Mouse (Mus musculus) embryonic facial prominence, embryonic 12.5 days (tissue): ENCODE results near the gene Glp1r. TPM values are rescaled to one million over a fixed set of nuclear protein-coding genes. Genes with fewer than 3 reads are reported as not detected.

Source experiments
- ATAC-seq: fragments of 200-750 bp; cut with Nextera tagmentation; 2 replicates; pipeline ENCODE4 v1.8.0; 2017; ENCODE audit not compliant: insufficient number of reproducible peaks, insufficient read depth, low FRiP score, low TSS enrichment
- H3K27ac ChIP-seq: fragments of 300-500 bp; sonication (generic); 2 replicates; pipeline ENCODE4 v1.5.1; 2016; ENCODE audit warnings: mild to moderate bottlenecking
- H3K27me3 ChIP-seq: fragments of 300-500 bp; sonication (generic); 2 replicates; pipeline ENCODE4 v1.6.1; 2016; ENCODE audit warnings: mild to moderate bottlenecking, moderate library complexity
- H3K36me3 ChIP-seq: fragments of 300-500 bp; sonication (generic); 2 replicates; pipeline ENCODE4 v1.6.1; 2016; ENCODE audit warnings: mild to moderate bottlenecking
- H3K4me1 ChIP-seq: fragments of 300-500 bp; sonication (generic); 2 replicates; pipeline ENCODE4 v1.6.1; 2016
- H3K4me2 ChIP-seq: fragments of 300-500 bp; sonication (generic); replicated peaks from 2 replicates; pipeline ENCODE4 v1.6.1; 2016; ENCODE audit warnings: mild to moderate bottlenecking, moderate library complexity
- H3K4me3 ChIP-seq: fragments of 300-500 bp; sonication (generic); 2 replicates; pipeline ENCODE4 v1.5.1; 2016; ENCODE audit warnings: mild to moderate bottlenecking
- H3K9ac ChIP-seq: fragments of 300-500 bp; sonication (generic); 2 replicates; pipeline ENCODE4 v1.6.1; 2016; ENCODE audit warnings: mild to moderate bottlenecking, moderate library complexity
- H3K9me3 ChIP-seq: fragments of 300-500 bp; sonication (generic); 2 replicates; pipeline ENCODE4 v1.6.1; 2016; ENCODE audit warnings: mild to moderate bottlenecking, moderate library complexity
- WGBS: fragments of 180-500 bp; shearing (Covaris S2); methylation state at CpG from one replicate; pipeline ENCODE4 v1.1.7; 2016; 5-methylcytosine and 5-hydroxymethylcytosine counted together
- polyA plus RNA-seq: library from polyadenylated mRNA; unstranded; fragments of >200 nt; fragmentation: Nextera tagmentation; extraction: Ambion mirVana; gene quantifications from 2 replicates; pipeline ENCODE4 v1.2.1, GENCODE M21; 2016

Glp1r gene
- polyA plus RNA-seq, 1 experiment from 2014 or later: not detected

DNA sequence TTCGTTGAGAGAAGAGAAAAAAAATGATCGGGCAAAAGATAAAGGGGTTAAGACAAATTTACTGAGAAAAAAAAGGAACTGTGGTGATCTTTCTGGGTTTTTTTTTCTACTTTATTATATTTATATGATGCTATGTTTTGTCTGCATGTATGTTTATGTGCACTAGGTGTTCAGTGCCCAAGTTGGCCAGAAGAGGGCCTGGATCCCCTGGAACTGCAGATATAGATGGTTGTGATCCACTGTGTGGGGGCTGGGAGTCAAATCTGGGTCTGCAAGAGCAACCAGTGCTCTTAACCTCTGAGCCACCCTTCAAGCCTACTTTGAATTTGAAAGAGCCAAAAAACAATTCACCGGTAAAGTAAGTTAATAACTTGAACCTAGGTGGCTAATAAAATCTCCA, 21.2 kb upstream of the Glp1r start:
- H3K9ac ChIP-seq: no peak overlapping the region
- no peaks in the 10 kb centered on the region for H3K27me3 ChIP-seq
- no peaks in the 10 kb centered on the region for H3K9me3 ChIP-seq
- no peaks in the 10 kb centered on the region for H3K4me1 ChIP-seq
- no peak for ATAC-seq
- no peak overlapping the region for H3K27ac ChIP-seq
- H3K4me2 ChIP-seq: no peak overlapping the region
- 86% methylated on average over 3 of the region's 3 CpGs for WGBS
- no peak overlapping the region for H3K4me3 ChIP-seq
- H3K36me3 ChIP-seq: no peaks in the 10 kb centered on the region

DNA sequence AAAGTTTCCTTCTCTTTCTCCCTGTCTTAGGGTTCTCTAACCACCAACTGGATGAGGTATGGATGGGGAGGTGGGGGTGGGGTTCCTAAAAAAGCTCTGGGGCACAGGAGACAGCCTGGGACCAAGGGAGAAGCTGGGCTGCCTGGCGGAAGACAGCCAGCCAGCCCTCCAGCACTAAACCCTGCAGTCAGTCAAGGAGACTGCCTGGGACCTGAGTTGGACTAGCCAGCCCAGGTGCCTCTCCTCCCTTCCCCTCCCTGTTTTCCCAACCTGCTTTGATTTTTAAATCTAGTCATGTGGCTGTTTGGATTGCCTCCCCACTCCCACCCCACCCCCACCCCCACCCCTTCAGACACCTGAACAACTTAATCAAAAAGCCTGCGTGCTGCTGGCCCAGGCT, 20.6 kb upstream of the Glp1r start:
- no peak for ATAC-seq
- no peaks in the 10 kb centered on the region for H3K27me3 ChIP-seq
- WGBS: 43% methylated on average over 2 of the region's 2 CpGs
- H3K9ac ChIP-seq: no peak overlapping the region
- H3K9me3 ChIP-seq: no peaks in the 10 kb centered on the region
- no peak overlapping the region for H3K4me3 ChIP-seq
- no peak overlapping the region for H3K4me2 ChIP-seq
- no peaks in the 10 kb centered on the region for H3K36me3 ChIP-seq
- H3K27ac ChIP-seq: no peak overlapping the region
- no peaks in the 10 kb centered on the region for H3K4me1 ChIP-seq

DNA sequence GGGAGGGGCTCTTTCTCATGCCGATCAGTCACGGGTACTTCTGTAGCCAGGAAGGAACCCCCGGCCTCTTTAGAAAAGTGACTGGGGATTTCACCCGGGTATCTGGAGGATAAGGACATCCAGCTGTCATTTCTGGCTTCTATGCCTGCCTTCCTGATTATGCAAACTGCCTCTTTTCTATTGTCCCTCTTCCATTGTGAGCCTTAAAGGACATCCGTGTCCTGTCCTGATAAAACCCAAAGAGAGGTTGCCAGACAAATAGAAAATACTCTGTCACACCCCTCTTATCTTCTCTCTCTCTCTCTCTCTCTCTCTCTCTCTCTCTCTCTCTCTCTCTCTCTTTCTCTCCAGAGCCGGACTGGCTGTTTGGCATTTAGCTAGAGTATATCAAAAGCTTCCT, 19.4 kb upstream of the Glp1r start:
- no peak for ATAC-seq
- no peak overlapping the region for H3K9ac ChIP-seq
- H3K27me3 ChIP-seq: no peaks in the 10 kb centered on the region
- no peaks in the 10 kb centered on the region for H3K36me3 ChIP-seq
- no peaks in the 10 kb centered on the region for H3K9me3 ChIP-seq
- H3K4me3 ChIP-seq: no peak overlapping the region
- no peak overlapping the region for H3K27ac ChIP-seq
- 9% methylated on average over 6 of the region's 6 CpGs for WGBS
- no peaks in the 10 kb centered on the region for H3K4me1 ChIP-seq
- no peak overlapping the region for H3K4me2 ChIP-seq

DNA sequence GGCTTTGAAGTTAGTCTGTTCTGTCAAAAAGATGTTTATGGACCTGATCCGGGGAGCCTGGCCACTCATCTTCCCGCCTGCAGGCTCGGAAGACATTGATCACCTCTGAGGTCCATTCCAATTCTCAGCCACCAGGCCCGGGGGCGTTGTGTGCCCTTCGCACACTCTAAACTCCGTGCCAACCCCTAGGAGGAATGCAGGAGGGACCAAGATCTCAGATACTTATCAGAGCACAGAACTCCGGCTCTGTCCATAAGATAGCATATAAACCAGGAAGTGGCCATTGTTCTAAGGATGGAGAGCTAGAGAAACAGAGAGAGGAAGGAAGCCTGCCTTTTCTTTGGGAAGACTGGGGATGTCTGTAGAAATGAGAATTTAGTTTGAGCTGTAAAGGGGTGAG, 18.1 kb upstream of the Glp1r start:
- no peak overlapping the region for H3K4me2 ChIP-seq
- H3K9me3 ChIP-seq: no peaks in the 10 kb centered on the region
- no peaks in the 10 kb centered on the region for H3K4me1 ChIP-seq

DNA sequence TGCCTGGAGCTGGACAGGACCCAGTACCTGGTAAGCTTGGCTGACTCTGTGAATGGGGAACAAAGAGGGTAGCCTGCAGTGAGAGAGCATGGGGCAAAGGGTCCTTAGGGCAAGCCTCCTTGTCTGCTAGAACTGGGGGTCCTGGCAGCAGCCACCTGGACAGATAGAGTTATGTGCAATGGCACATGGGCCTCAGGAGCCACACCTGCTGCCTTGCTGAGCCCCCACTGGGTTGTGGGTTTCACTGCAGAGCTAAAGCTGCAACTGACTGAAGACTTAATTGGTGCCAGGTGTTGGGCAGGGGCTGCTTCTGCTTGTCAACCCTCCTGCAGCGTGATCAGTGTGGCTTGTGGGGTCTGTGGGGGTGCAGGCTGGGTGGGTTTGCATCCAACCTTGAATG, 9.5 kb upstream of the Glp1r start:
- no peak overlapping the region for H3K4me3 ChIP-seq
- H3K9me3 ChIP-seq: no peaks in the 10 kb centered on the region
- WGBS: 12% methylated on average over 1 of the region's 1 CpGs
- peaks cover 12% of the 10 kb centered on the region; the same call in 1 of the 2 replicates for H3K4me1 ChIP-seq
- H3K27me3 ChIP-seq: no peaks in the 10 kb centered on the region
- H3K9ac ChIP-seq: no peak overlapping the region
- H3K27ac ChIP-seq: no peak overlapping the region
- ATAC-seq: no peak
- no peaks in the 10 kb centered on the region for H3K36me3 ChIP-seq
- H3K4me2 ChIP-seq: no peak overlapping the region

More for the DNA sequence above, 18.1 kb upstream of the Glp1r start:
- no peak overlapping the region for H3K27ac ChIP-seq
- H3K27me3 ChIP-seq: no peaks in the 10 kb centered on the region
- 84% methylated on average over 8 of the region's 8 CpGs for WGBS
- ATAC-seq: no peak
- no peaks in the 10 kb centered on the region for H3K36me3 ChIP-seq
- no peak overlapping the region for H3K9ac ChIP-seq
- H3K4me3 ChIP-seq: no peak overlapping the region

DNA sequence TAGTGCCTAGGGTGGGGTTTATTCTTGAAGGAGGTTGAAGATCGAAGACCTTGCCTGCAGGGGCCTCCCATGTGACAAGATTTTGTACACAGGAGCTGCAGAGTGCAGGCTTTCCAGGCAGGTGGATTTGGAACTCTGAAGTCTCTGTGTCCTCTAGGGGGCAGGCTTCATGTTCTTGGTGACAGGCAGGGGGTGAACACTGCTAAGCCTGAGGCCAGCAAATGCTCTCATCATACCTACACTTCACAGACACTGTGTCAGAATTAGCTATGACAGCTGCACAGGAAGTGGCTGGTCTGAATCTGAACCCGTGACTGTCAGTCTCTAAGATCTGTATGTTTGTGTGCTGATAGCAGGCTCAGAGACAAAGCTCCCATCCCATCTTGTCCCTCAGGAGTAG, 8.9 kb upstream of the Glp1r start:
- H3K4me2 ChIP-seq: no peak overlapping the region
- H3K4me3 ChIP-seq: no peak overlapping the region
- no peak overlapping the region for H3K9ac ChIP-seq
- H3K9me3 ChIP-seq: no peaks in the 10 kb centered on the region
- ATAC-seq: no peak
- no peaks in the 10 kb centered on the region for H3K36me3 ChIP-seq
- no peak overlapping the region for H3K27ac ChIP-seq
- WGBS: 33% methylated on average over 2 of the region's 2 CpGs
- H3K27me3 ChIP-seq: no peaks in the 10 kb centered on the region
- peaks cover 12% of the 10 kb centered on the region; the same call in 1 of the 2 replicates for H3K4me1 ChIP-seq

DNA sequence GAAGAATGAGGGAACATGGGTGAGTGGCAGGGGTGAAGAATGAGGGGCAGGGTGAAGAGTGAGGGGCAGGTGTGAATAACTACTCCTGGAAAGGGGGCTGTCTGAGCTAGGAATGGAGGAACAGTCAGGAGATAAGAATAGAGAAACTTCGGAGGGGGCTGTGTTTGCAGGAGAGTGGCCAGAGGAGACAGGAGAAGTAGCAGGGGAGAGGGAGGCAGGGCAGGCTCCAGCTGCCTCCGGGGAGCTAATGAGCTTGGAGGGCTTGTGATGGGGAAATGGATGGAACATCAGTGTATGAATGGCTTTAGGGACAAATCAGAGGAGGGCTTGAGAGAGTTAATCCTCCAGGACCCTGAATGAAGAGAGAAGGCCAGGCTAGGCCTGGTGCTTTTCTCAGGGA, 4.5 kb upstream of the Glp1r start:
- WGBS: 30% methylated on average over 2 of the region's 2 CpGs
- no peak for ATAC-seq

DNA sequence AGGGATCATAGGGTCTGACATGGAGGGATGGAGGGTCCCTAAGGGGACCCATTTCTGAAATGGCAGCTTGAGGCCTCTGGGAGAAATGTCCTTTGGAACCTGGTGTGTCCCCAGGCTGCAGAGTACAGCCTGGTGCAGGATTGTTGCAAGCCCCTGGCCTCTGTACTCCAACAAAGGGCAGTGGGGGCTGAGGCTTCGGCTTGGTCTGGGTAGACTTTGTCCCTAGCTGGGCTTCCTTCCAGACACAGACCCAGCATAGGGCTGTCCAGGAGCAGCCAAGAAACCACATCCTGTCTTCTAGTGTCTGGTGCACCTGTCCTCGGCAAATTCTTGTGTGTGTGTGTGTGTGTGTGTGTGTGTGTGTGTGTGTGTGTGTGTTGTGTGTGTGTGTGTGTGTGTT, 2.5 kb downstream of the Glp1r start:
- H3K9me3 ChIP-seq: no peaks in the 10 kb centered on the region

More for the DNA sequence above, 4.5 kb upstream of the Glp1r start:
- no peak overlapping the region for H3K4me3 ChIP-seq
- H3K9me3 ChIP-seq: no peaks in the 10 kb centered on the region
- H3K9ac ChIP-seq: no peak overlapping the region
- no peaks in the 10 kb centered on the region for H3K36me3 ChIP-seq
- H3K4me1 ChIP-seq: peaks cover 10% of the 10 kb centered on the region; the same call in 1 of the 2 replicates
- H3K27me3 ChIP-seq: peaks cover 22% of the 10 kb centered on the region
- H3K27ac ChIP-seq: no peak overlapping the region
- H3K4me2 ChIP-seq: no peak overlapping the region

DNA sequence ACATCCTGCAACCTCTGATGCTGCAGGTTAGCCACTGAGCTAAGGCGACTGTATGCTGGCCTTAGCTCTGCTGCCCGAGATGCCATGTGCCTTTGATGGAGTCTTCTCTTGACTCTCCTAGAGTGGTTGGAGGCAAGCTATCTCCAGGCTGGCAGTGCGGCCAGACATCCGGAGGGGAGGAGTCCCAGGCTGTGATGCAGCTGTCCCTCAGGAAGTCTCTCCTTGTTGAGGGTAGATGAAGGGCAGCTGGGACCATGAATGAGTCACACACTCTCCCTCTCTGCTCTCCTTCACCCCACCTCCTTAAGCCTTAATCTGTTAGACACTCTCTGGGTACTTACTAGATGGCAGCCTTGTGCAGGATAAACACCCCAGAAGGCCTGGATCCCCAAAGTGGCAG, 6.0 kb downstream of the Glp1r start:
- no peak overlapping the region for H3K9ac ChIP-seq
- 68% methylated on average over 4 of the region's 4 CpGs for WGBS
- no peak for ATAC-seq
- peaks cover 16% of the 10 kb centered on the region for H3K27me3 ChIP-seq
- no peak overlapping the region for H3K4me3 ChIP-seq
- H3K9me3 ChIP-seq: no peaks in the 10 kb centered on the region
- no peaks in the 10 kb centered on the region for H3K4me1 ChIP-seq
- no peak overlapping the region for H3K27ac ChIP-seq
- no peak overlapping the region for H3K4me2 ChIP-seq
- H3K36me3 ChIP-seq: no peaks in the 10 kb centered on the region

More for the DNA sequence above, 2.5 kb downstream of the Glp1r start:
- 74% methylated on average over 2 of the region's 2 CpGs for WGBS
- Histone ChIP-seq H3K4me3 (no peak overlapping the region), H3K27ac (no peak overlapping the region), H3K36me3 (no peaks in the 10 kb centered on the region), H3K27me3 (peaks cover 43% of the 10 kb centered on the region), H3K4me2 (no peak overlapping the region), H3K9ac (no peak overlapping the region), H3K4me1 (0 out of 2 replicates have a peak, but pooled peaks cover 4% of the 10 kb centered on the region)
- ATAC-seq: no peak

DNA sequence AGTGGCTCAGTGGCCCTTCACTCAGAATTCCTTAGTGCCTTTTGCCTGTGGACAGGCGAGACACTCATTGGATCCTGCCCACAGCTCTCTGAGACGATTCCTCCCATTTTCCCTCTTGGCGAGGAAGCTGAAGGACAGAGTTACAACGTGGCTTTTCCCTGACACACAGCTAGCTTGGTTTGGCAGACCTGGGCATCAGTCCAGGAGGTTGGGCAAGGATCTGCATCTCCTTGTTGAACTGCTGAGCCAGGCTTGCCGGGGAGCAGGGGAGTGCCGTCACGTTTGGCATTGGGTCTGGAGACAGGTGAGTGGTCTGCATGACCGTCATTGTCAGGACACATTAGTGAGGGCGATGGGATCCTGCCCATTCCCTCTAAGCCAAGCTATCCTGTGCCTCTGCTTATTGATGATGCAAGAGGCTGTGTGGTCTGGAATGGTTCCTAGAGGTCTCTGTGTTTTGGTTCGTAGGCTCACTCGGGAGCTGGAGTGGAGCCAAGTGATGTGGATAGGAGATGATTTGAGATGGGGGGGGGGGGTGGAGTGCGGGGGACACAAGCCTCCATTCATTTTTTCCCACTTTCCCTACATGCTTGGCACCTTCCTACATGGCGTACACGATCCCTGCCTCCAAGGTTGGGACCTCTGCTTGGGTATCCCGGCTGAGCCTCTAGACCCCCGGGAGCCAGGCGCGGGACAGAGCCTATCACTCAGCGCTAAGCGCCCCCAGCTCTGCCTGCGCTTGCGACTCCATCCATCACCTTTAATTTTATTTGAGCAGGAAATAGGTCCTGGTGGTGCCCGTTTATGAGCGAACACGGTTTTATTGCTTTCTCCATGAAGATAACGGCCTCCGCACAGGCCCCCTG, 9.5 kb downstream of the Glp1r start:
- WGBS: 80% methylated on average over 27 of the region's 27 CpGs
- Histone ChIP-seq H3K4me1 (no peaks in the 10 kb centered on the region), H3K27me3 (no peaks in the 10 kb centered on the region), H3K27ac (no peak overlapping the region), H3K36me3 (no peaks in the 10 kb centered on the region), H3K4me3 (no peak overlapping the region), H3K9me3 (no peaks in the 10 kb centered on the region), H3K9ac (no peak overlapping the region), H3K4me2 (no peak overlapping the region)
- ATAC-seq: no peak

DNA sequence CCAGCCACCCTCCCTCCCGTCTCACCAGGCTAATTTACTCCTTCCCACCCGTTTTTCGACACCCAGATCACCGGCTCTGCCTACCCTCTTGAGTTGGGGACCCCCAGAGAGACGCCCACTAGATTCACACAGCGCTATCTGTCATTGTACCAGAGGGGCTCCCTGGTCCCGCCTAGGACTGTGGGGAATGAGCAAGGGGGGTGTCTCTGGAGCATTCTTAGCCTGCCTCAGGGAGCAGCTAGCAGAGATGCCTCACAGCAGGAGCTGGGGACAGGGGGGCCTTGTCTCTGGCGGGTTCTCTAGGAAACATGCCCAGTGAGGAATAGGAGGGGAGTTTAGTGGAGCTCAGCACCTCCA, 10.1 kb downstream of the Glp1r start:
- H3K4me3 ChIP-seq: no peak overlapping the region
- H3K9me3 ChIP-seq: no peaks in the 10 kb centered on the region
- no peak for ATAC-seq
- no peak overlapping the region for H3K4me2 ChIP-seq
- H3K9ac ChIP-seq: no peak overlapping the region
- WGBS: 65% methylated on average over 8 of the region's 8 CpGs
- H3K27me3 ChIP-seq: no peaks in the 10 kb centered on the region
- H3K27ac ChIP-seq: no peak overlapping the region
- H3K36me3 ChIP-seq: no peaks in the 10 kb centered on the region
- no peaks in the 10 kb centered on the region for H3K4me1 ChIP-seq

DNA sequence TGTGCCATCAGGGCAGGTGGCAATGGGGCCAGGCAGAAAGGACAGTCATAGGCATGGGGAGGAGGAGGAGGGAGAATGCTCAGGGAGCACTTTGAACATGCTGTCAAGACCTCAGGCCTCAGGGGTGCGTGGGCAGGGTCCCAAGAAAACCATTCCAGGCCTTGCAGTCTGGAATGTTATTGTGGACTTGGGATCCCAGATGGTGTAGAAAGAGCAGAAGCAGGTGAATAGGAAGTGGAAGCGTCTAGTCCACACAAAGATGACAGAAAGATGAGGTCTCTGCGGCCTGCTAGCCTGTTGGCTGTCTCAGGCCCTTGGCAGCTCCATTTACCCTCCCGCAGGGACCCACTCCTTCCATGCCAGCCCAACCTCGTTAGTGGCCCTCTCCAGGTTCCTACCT, 10.9 kb downstream of the Glp1r start:
- no peaks in the 10 kb centered on the region for H3K4me1 ChIP-seq
- no peaks in the 10 kb centered on the region for H3K36me3 ChIP-seq
- no peak for ATAC-seq
- H3K9me3 ChIP-seq: no peaks in the 10 kb centered on the region
- H3K27ac ChIP-seq: no peak overlapping the region
- no peak overlapping the region for H3K4me3 ChIP-seq
- H3K9ac ChIP-seq: no peak overlapping the region
- no peak overlapping the region for H3K4me2 ChIP-seq
- H3K27me3 ChIP-seq: no peaks in the 10 kb centered on the region
- WGBS: 81% methylated on average over 5 of the region's 5 CpGs
